Mouse (Mus musculus) adrenal gland, adult 2 months (tissue): Measurements from ENCODE around the gene Tent5a. TPM values are rescaled to one million over a fixed set of nuclear protein-coding genes. Genes with fewer than 3 reads are reported as not detected.

Experiments used
- DNase-seq: peaks from one replicate; pipeline ENCODE4 v3.0.0; 2021
- polyA plus RNA-seq: library from polyadenylated mRNA; depleted of rRNA; stranded (reverse); fragments of >200 nt; gene quantifications from 2 replicates; pipeline ENCODE4 v1.2.3, GENCODE M21; 2012; rRNA removed
- total RNA-seq, 2 experiments: library from RNA; stranded (reverse); gene quantifications; 2 replicates each; pipeline ENCODE4 v1.2.3; 2021

Tent5a gene
- total and polyA plus RNA-seq, 3 experiments: 2.7 to 12.6 (median 11.9) TPM

GRCm38 (mm10) chr9:85316122-85316521 is 11.0 kb downstream of the Tent5a start:
- DNase-seq: no peak

- no peak for DNase-seq
These were observed 14.7 kb downstream of the Tent5a start, which contains the start of gene Gm11114 for GRCm38 (mm10) chr9:85312473-85312872. Gene Gm11114 (plus strand): TSS chr9:85312773.

- DNase-seq: no peak
These were observed 23.8 kb downstream of the Tent5a start for GRCm38 (mm10) chr9:85303378-85303777.

GRCm38 (mm10) chr9:85302849-85303248 is 24.3 kb downstream of the Tent5a start:
- no peak for DNase-seq

GRCm38 (mm10) chr9:85274114-85274513 is 53.0 kb downstream of the Tent5a start:
- peak; percentile 20 for DNase-seq

Other genes starting within 250 kb of the Tent5a start
- not detected for gene Gm11114, start 14.6 kb downstream of the Tent5a start, total RNA-seq
- gene Gm11114, start 14.6 kb downstream of the Tent5a start, polyA plus RNA-seq: not detected in 2 replicates